Mouse (Mus musculus) adrenal gland, adult 8-10 months (tissue): Measurements from ENCODE around the gene Rxrg. TPM values are rescaled to one million over a fixed set of nuclear protein-coding genes. Genes with fewer than 3 reads are reported as not detected.

Experiments used
- DNase-seq: peaks from one replicate; pipeline ENCODE4 v3.0.0; 2022
- total RNA-seq, 4 experiments: library from RNA; stranded (reverse); gene quantifications; 2 replicates each; pipeline ENCODE4 v1.2.4; 2022

The Rxrg gene
- 1 to 10 TPM; 1.2 to 3.3 (median 3.0) TPM for total RNA-seq

DNA sequence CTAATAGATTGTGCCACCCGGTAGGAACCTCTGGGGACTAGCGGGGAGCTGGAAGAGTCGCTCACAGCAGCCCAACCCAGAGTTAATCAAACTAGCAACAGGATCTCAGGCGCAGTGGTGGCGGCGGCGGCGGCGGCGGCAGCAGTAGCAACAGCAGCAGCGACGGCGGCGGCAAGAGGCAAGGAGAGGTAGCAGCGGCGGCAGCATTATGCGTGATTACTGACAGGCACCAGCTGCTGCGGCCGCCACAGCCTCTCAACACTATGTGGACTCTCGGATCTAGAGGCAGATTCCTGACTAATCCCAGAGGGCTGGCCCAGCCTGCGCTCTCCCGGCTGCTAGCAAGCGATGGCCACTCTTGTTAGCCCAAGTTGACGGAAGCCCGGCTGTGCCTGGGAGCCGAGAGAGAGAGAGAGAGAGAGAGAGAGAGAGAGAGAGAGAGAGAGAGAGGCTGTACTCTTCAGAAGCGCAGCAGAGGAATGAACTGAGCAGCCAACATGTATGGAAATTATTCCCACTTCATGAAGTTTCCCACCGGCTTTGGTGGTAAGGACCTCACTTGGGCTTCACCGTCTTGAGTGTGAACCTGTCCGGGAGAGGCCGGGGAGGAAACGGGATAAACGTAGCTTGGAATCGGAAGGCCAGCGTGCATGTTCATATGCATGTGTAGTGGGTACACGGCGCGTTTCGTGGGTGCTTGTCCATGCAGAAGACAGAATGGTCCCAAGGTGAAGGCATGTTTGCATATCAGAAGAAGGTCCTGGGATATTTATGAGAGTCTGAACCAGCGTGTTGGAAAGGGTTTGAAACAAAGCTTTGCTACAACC lies at the start of gene Rxrg:
TSS of gene Rxrg (plus strand) at position 130 of the 827 bp plus-strand sequence.
- DNase-seq, result peak; percentile 5

DNA sequence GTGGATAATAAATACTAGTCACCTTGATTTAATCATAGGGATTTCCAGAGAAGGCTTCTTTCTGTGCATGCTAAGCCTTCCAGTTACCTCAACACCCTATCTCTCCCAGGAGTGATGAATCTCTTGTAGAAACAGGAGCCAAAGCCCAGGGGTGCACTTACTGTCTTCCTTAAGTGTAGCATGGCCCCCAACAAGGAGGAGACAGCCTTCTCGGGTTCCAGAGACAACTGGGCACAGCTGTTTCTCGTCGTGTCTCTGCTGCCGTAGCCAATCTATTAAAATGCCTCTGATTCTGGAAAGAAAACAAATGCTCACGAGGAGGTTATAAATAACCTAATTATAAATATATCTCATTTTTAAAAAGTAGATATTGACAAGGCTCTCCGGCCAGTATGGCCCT lies 48.9 kb upstream of the Rxrg start:
- no peak for DNase-seq

DNA sequence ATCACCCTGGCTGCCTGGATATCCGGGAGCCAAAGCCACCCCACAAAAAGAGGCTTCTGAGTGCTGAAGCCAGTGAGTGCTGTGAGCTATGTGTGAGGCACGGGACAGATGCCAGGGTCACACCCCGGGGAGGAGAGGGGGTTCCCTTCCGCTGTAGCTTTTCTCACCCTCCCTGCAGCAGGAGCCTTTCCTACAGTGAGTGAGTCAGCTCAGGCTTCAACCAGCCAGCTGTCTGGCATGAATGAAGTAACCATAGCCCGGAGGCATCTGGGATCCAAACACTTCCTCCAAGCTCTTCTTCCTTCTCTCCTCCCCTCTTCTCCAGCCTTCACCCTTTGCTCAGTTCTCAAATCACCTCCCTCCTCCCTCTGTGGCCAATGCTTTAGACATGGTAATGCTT lies 46.6 kb upstream of the Rxrg start:
- no peak for DNase-seq

- DNase-seq, result no peak
These were observed 44.1 kb upstream of the Rxrg start for GRCm38 (mm10) chr1:167553959-167554526.

DNA sequence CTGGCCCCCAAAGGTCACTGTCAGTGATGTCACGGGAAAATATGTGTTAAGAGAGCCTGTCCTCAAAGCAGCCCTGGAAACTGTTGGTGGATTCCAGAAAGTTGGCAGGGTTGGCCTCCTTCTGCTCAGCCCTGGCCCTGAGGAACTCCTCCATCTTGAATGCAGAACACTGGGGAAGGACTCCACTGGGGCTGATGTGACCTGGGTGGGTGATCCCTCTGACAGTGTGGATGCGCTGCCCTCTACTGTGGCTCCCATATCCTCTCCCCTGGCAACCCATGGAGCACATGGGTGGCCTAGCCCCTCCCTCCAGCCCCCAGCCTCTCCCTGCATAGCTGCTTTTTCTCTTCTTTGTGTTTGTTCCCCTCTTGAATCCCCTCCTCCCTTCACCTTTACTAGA lies 31.6 kb upstream of the Rxrg start:
- DNase-seq, result no peak

DNA sequence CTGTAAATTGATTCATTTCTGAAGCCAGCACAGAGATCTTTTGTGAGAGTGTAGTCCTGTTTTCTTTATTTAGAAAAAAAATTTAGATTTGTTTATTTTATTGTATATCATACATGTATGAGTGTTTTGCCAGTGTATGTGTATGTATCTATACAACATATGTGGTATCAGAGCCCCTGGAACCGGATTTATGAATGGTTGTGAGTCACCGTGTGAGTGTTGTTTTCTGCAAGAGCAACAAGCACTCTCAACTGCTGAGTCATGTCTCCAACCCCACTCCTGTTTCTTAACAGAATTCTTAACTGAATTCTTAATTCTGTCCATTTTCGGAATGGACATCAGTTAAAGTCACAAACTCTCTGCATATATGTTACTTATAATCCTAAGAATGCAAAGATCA lies 19.1 kb upstream of the Rxrg start:
- DNase-seq, result no peak

DNA sequence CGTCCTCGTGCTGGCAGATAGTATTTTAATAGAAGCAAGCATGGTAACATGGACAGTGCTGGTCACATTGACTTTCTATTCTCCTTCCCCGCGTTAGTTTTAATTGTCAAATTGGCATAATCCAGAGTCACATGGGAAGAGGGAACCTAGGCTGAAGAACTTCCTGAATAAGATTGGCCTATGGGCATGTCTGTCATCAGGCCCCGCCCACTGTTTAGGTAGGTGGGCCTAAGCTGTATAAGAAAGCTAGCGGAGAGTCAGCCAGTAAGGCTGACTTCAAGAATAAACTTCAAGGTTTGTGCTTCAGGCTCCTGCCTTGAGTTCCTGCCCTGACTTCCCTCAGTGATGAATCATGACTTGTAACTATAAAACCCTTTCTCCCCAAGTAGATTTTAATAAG lies 15.0 kb upstream of the Rxrg start:
- DNase-seq, result no peak

GRCm38 (mm10) chr1:167583888-167584287 lies 14.3 kb upstream of the Rxrg start:
- DNase-seq, result no peak

DNA sequence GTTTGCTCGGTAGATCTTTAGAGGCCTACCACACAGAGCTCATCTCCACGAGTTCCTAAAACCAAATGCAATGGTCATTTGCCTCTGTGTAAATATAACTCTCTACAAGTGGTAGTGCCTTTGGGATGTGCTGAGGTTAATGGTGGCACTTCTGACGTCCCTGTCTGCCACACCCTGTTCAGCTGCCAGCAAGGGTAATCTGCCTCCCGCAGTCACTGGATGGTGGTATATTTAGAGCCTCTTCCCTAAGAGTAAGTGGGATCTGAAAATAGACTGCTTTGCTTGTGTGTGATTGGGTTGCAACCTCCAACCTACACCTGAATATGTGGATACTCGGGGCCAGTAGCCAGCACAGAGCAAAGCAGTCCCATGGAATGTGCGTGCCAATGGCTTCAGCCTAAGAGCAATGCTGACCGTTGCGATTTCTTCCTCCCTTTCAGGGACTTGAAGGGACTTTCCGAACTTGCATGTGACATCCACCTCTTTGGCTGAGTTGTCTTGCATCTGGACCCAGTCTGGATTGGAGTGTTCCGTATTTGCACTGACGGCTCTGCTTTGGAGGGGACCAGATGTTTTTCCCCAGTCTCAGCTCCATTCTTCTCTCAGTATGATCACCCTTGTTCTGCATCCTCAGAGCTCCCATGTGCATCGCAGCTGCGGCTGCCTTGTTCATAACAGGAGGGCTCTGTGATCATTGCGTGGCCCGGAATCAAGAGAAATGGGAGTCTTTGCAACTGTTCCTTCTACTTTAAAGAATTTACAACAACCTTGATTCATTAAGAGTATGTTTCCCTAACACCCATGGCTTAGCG lies 9.2 kb upstream of the Rxrg start:
- DNase-seq, result no peak

- no peak for DNase-seq
These were observed 6.0 kb upstream of the Rxrg start for GRCm38 (mm10) chr1:167592175-167592574.

DNA sequence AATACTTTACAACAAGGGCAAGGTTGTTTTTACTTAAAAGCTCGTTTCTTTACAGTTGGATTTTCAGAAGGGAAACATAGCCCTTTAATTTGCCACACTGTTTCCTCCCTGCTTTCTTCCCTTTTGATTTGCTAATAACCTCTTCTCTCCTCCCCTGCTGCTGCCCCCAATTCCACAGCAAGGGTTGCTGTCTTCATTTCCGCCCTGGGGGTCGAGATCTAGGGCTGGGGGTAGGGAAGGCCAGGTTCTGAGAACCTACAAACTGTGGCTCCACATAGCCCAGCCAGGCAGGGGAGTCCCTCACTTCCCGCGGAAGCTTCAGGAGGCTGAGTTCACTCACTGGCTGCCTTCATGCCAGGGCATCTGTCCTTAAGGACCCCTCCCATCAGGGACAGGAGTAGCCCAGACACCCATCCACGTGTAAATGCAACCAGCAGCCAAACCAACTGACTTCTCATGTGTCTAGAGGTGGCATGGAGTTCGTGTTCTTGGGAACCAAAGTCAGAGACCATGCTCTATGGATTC lies 1.1 kb downstream of the Rxrg start:
- no peak for DNase-seq

DNA sequence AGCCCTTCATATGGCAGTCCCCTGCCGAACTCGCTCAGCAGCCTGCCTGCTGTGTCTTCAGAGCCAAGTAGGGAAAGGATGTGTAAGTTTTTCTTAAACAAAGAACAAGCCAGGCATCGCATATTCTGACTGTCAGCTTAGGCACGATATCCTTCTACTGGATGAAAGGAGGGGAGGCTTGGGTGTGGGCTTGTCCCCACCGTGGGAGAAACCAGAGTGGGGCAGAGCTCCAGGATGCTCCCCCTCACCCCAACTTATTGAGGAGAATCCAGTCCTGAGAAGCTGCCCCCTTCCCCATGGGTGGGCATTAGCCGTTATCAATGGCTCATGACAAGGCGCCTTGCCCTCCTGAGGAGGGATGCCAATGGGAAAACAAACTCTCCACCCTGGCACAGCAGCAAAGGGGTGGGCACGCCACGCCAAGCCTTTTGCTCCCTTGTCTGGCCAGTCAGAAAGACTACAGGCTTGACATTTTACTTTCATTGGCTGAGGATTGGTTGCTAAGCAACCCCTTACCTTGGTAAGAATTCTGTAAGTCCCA lies 10.1 kb downstream of the Rxrg start:
- DNase-seq, result no peak

- DNase-seq, result no peak
These were observed 18.9 kb downstream of the Rxrg start for GRCm38 (mm10) chr1:167617131-167617530.

GRCm38 (mm10) chr1:167617995-167618489 lies 19.9 kb downstream of the Rxrg start:
- DNase-seq, result peak; percentile 12

DNA sequence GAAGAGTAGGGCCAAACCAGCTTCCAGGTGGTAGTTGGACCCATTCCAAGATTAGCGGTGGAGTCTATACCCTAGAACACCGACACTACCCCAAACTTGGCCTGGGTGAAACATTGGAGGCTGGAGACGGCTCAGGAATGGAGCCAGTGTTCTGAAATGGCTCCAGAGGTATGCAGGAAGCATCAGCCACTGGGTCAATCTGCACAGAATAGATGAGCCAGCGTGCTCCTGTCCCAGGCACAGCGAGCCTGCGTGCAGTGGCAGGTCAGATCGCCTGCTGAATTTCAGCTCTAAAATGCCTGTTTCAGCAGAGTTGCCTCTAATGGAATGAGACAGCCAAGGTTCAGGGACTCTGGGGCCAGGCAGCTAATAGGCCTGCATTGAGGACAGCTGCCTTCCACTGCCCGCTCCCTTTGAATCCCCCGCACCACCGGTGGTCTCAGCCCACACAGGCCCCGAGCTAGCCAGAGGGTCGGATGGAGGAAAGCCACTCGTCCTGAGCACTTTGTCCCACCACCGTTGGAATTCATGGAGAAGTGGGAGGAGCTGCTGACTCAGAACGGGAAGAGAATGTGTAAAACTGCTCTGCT lies 22.1 kb downstream of the Rxrg start:
- DNase-seq, result no peak

GRCm38 (mm10) chr1:167625098-167625497 lies 26.9 kb downstream of the Rxrg start:
- DNase-seq, result no peak

DNA sequence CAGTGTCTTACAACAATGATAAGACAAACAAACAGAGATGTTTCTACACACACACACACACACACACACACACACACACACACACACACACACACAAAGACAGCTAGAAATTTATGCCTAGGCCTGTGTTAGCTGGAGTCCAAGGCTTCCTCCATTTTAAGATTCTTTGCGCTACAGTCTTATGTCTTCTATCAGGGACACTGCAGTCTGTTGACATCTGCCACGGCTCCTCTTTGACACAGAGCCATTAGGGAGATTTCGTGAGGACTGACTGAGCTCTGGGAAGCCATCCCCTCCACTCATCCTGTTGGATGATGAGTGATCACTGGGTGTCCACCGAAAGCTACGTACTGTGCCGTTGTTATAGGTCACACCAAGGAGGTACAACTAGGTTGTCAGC lies 33.6 kb downstream of the Rxrg start:
- DNase-seq, result no peak

DNA sequence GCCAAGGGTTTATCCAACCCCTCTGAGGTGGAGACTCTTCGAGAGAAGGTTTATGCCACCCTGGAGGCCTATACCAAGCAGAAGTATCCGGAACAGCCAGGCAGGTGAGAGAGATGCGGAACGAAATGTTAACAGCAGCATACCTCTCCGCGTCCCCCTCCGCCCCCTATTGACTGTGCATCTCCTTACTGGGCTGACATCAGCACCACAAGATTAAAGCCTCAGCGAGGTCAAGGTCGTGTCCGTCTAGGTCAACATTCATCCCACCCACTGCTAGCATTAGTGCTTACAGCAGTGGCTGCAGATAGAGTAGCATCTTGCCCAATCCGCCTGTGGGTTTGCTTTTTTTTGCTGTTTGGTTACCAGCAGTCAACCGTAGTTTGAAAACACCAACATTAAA lies 37.5 kb downstream of the Rxrg start:
- no peak for DNase-seq

GRCm38 (mm10) chr1:167636948-167637347 lies 38.8 kb downstream of the Rxrg start:
- DNase-seq, result peak; percentile 34

GRCm38 (mm10) chr1:167638053-167638452 lies 39.9 kb downstream of the Rxrg start:
- DNase-seq, result no peak

DNA sequence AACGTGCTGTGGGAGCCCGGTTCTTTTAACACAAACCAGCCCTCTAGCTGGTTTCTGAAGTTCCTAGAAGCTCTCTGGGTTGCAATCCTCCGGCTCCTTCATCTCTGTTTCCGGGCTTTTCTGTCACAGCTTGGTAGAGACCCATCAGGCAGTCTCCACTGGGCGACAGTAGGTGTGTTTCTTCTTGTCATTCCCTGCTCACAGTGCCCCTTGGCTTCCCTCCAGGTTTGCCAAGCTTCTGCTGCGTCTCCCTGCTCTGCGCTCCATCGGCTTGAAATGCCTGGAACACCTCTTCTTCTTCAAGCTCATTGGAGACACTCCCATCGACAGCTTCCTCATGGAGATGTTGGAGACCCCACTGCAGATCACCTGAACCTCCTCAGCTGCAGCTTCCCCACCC lies 40.7 kb downstream of the Rxrg start:
- DNase-seq, result no peak

DNA sequence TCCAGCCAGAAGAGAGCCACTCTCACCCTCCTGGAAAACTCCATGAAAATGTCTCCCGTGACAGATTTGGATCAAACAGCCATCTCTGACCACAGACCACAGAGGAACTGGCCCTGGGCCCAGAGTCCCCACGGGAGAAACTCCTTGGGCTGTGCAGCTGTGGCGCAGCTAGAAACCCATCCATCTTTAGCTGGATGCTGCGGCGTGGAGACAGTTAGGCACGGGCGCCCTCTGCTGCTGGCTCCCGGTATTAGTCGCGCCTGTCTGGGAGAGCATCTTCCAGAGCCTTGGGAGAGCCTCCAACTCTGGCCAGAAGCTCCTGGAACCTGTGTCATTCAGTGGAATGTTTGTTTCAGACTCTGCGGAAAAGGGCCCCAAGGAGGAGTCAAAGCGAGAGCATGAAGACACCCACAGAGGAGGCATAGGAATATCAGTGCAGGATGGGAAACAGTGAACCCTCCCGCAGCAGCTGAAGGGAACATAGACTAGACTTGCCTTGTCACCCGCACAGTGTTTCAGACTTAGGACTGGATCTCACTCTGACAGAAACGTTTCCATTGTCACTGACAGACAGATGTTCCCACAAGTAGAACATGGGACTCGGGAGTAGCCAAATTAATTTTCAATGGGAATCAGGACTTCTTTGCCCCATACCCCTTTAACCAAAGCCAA lies 46.8 kb downstream of the Rxrg start:
- DNase-seq, result peak; percentile 48
